Mouse (Mus musculus) midbrain, postnatal 0 days (tissue): ENCODE measurements at regions not wholly inside any gene's neighbourhood (a gene's known extent, or its start where the extent isn't known, plus 50 kb on each side); places are given as distances from the start of the nearest gene placed in this dataset.

Source experiments
- ATAC-seq: fragments of 200-750 bp; cut with Nextera tagmentation; 2 replicates; pipeline ENCODE4 v1.8.0; 2017; ENCODE audit warnings: moderate number of reproducible peaks, mild to moderate bottlenecking, moderate TSS enrichment, moderate library complexity; ENCODE audit not compliant: low FRiP score
- DNase-seq: peaks from one replicate; pipeline ENCODE4 v3.0.0-alpha.2; 2015; ENCODE audit warnings: low spot score
- H3K27ac ChIP-seq: fragments of 300-500 bp; sonication (generic); 2 replicates; pipeline ENCODE4 v1.5.1; 2014; ENCODE audit warnings: low read depth, mild to moderate bottlenecking, low read length, mixed read lengths
- H3K27me3 ChIP-seq: fragments of 300-500 bp; sonication (generic); 2 replicates; pipeline ENCODE4 v1.6.1; 2014; ENCODE audit warnings: low read length, control low read depth, mixed read lengths; ENCODE audit not compliant: insufficient read depth
- H3K36me3 ChIP-seq: fragments of 300-500 bp; sonication (generic); 2 replicates; pipeline ENCODE4 v1.6.1; 2014; ENCODE audit warnings: low read length, control low read depth, mixed read lengths; ENCODE audit not compliant: insufficient read depth
- H3K4me1 ChIP-seq: fragments of 300-500 bp; sonication (generic); 2 replicates; pipeline ENCODE4 v1.6.1; 2014; ENCODE audit warnings: mild to moderate bottlenecking, control low read depth, antibody characterized with exemption, low read length, mixed read lengths; ENCODE audit not compliant: insufficient read depth
- H3K4me2 ChIP-seq: fragments of 300-500 bp; sonication (generic); 2 replicates; pipeline ENCODE4 v1.6.1; 2014; ENCODE audit warnings: low read depth, mild to moderate bottlenecking, low read length, mixed read lengths; ENCODE audit not compliant: poor library complexity, severe bottlenecking
- H3K4me3 ChIP-seq: fragments of 300-500 bp; sonication (generic); 2 replicates; pipeline ENCODE4 v1.5.1; 2014; ENCODE audit warnings: low read depth, mild to moderate bottlenecking, low read length, moderate library complexity
- H3K9ac ChIP-seq: fragments of 300-500 bp; sonication (generic); replicated peaks from 2 replicates; pipeline ENCODE4 v1.6.1; 2014; ENCODE audit warnings: mild to moderate bottlenecking, low read length, moderate library complexity, mixed read lengths; ENCODE audit not compliant: poor library complexity, severe bottlenecking
- H3K9me3 ChIP-seq: fragments of 300-500 bp; sonication (generic); 2 replicates; pipeline ENCODE4 v1.6.1; 2016; ENCODE audit warnings: low read length, control low read depth
- CTCF ChIP-seq: IDR thresholded peaks from 2 replicates; pipeline ENCODE4 v1.5.1; 2016; ENCODE audit warnings: antibody characterized with exemption, mild to moderate bottlenecking
- WGBS: fragments of 180-500 bp; shearing (Covaris S2); extraction: QIAGEN DNeasy Blood & Tissue Kit; methylation state at CpG from one replicate; pipeline ENCODE4 v1.1.7; 2014; 5-methylcytosine and 5-hydroxymethylcytosine counted together

DNA sequence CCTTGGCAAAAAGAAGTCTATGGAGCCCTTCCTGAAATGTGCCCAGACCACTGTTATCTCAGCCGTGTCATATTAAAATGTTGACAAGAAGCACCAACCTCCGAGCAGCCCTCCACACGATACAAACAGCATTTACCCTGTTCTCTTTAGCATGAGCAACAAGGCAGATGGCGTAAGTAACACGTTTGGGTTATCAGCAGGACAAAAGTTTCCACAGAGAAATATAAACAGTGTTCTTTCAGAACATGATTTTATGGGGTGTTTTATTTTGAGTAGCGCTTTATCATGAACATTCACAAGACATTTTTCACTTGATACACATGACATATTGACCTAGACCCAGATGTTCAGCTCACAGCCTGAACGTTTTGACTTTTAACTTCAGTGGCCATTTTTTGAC is 245.3 kb upstream of the Tars start:
- TF ChIP-seq CTCF: no peak
- H3K27ac ChIP-seq: no peak overlapping the region
- H3K36me3 ChIP-seq: no peaks in the 10 kb centered on the region
- WGBS: 82% methylated on average over 7 of the region's 7 CpGs
- ATAC-seq: no peak
- no peaks in the 10 kb centered on the region for H3K27me3 ChIP-seq
- H3K4me1 ChIP-seq: no peaks in the 10 kb centered on the region
- no peak overlapping the region for H3K9ac ChIP-seq
- no peak overlapping the region for H3K4me3 ChIP-seq
- no peak for DNase-seq
- no peak overlapping the region for H3K4me2 ChIP-seq
- no peaks in the 10 kb centered on the region for H3K9me3 ChIP-seq

DNA sequence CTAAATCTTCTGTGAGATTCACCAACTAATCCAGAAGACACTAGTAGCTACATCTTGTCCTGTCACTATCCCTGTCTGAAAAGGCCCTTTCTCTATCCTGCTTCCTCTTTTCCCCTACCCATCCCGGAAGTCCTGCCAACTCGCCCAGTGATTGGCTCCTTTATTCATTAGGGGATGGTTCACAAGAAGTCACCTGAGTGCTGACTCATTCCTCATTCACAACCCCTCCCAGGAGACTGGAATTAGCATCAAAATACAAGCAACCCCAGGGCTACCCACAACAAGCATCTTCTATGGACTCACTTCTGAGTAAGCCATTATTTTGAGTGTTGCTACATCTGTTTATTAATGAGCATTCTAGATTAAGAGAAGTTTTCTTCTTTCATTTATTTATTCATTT is 231.2 kb upstream of the Tars start:
- no peaks in the 10 kb centered on the region for H3K27me3 ChIP-seq
- no peak for ATAC-seq
- WGBS: 74% methylated on average over 2 of the region's 2 CpGs
- H3K9me3 ChIP-seq: no peaks in the 10 kb centered on the region
- H3K4me1 ChIP-seq: no peaks in the 10 kb centered on the region
- H3K36me3 ChIP-seq: no peaks in the 10 kb centered on the region
- H3K9ac ChIP-seq: no peak overlapping the region
- no peak overlapping the region for H3K27ac ChIP-seq
- no peak for TF ChIP-seq CTCF
- DNase-seq: no peak
- H3K4me3 ChIP-seq: no peak overlapping the region
- no peak overlapping the region for H3K4me2 ChIP-seq

DNA sequence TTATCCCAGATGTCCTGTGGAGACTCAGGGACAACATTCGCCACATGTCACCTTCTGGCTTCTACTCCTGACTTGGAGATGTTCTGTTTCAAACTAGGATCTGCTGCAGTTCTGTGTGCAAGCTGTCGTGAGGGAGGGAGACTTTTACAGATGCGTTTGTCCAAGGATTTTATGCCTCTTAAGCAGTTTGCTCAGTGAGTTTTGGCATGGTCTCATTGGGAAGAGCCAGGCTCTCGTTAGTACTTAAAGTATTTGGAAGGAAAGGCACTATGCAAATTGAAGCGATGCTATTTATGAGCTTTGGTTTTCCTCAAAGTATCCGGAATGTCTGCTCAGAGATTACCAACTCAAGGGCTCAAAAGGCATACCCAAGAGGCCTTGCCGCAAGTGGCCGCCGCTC is 227.0 kb upstream of the Tars start:
- no peaks in the 10 kb centered on the region for H3K4me1 ChIP-seq
- no peak for ATAC-seq
- H3K36me3 ChIP-seq: no peaks in the 10 kb centered on the region
- 83% methylated on average over 9 of the region's 9 CpGs for WGBS
- H3K4me3 ChIP-seq: no peak overlapping the region
- DNase-seq: no peak
- H3K9ac ChIP-seq: no peak overlapping the region
- no peak overlapping the region for H3K4me2 ChIP-seq
- no peak for TF ChIP-seq CTCF
- H3K27ac ChIP-seq: no peak overlapping the region
- no peaks in the 10 kb centered on the region for H3K27me3 ChIP-seq
- H3K9me3 ChIP-seq: no peaks in the 10 kb centered on the region

DNA sequence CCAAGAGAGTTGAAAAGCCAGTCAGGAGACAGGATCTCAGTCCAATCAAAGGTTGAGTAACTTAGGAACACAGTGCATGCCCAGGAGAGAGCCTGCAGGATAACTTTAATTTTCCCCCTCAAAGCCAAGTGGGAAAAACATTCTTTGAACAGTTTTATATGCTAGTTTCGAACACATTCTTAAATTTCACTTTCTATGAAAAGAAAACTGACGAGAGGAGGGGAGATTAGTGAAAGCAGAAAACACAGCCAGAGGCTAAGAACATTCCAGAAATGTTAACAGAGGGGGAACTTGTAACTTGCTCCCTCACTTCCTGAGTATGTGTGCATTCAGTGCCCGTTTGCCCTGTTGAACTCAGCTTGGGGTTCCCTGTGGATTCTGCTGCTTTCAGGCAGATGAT is 213.0 kb upstream of the Tars start:
- Histone ChIP-seq H3K27ac (no peak overlapping the region), H3K27me3 (no peaks in the 10 kb centered on the region), H3K9me3 (no peaks in the 10 kb centered on the region), H3K4me2 (no peak overlapping the region), H3K4me1 (no peaks in the 10 kb centered on the region), H3K4me3 (no peak overlapping the region), H3K36me3 (no peaks in the 10 kb centered on the region), H3K9ac (no peak overlapping the region)
- 48% methylated on average over 3 of the region's 3 CpGs for WGBS
- no peak for ATAC-seq
- DNase-seq: no peak
- no peak for TF ChIP-seq CTCF

DNA sequence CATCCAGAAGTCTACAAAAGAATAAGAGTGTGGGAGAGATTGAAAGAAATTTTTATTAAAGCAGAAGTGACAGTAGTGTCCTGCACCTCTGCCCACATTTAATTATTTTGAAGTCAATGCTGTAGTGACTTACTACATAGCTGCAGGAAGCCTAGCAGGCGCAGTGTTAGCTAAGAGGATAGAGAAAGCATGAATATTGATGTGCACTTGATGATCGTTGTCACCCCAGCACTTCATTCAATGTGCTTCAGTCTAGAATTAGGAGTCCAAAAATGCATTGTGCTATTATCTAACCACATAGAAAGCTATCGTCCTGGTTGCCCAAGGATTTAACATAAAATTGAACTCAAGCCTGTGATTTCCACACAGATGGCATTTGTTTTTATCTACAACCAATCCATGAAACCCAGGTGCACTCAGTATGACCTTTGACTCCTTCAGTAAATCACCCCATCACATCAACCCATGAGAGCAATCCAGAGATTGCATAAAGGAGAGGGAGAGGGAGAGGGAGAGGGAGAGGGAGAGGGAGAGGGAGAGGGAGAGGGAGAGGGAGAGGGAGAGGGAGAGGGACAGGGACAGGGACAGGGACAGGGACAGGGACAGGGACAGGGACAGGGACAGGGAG is 210.7 kb upstream of the Tars start:
- Histone ChIP-seq H3K4me3 (no peak overlapping the region), H3K9ac (no peak overlapping the region), H3K4me1 (no peaks in the 10 kb centered on the region), H3K27me3 (no peaks in the 10 kb centered on the region), H3K9me3 (no peaks in the 10 kb centered on the region), H3K4me2 (no peak overlapping the region), H3K36me3 (no peaks in the 10 kb centered on the region), H3K27ac (no peak overlapping the region)
- DNase-seq (no peak), ATAC-seq (no peak)
- 45% methylated on average over 3 of the region's 3 CpGs for WGBS
- TF ChIP-seq CTCF: no peak

DNA sequence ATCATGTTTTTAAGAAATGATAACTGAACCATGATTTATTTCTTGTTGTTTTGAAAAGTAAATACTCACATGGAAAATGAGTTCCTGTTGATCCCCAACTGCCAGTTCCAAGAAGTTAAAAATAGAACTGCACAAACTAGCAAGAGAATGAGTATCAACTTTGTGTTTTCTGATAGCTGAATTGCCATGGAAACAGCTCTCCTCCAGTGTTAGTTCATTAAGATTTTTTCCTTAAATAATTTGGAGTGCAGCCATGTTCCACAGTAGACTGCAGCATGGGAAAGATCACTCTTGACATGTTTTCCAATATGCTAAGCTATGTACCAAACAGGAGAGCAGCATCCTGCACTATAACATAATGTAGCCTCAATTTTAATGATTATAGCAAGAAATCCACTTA is 208.0 kb upstream of the Tars start:
- DNase-seq (peak; percentile 54), ATAC-seq (no peak)
- Histone ChIP-seq H3K36me3 (no peaks in the 10 kb centered on the region), H3K9me3 (no peaks in the 10 kb centered on the region), H3K4me3 (no peak overlapping the region), H3K27me3 (no peaks in the 10 kb centered on the region), H3K4me2 (no peak overlapping the region), H3K4me1 (no peaks in the 10 kb centered on the region), H3K9ac (no peak overlapping the region), H3K27ac (no peak overlapping the region)
- TF ChIP-seq CTCF: no peak
